Mouse (Mus musculus) testis, postnatal 10 days (tissue): Measurements from ENCODE around the gene Fxyd2.

Experiments used
- DNase-seq: peaks from one replicate; pipeline ENCODE4 v3.0.0; 2021; ENCODE audit warnings: low spot score

Gene Fxyd2

GRCm38 (mm10) chr9:45399434-45399833, at the start of gene Fxyd2:
Fxyd2 (plus strand) TSS chr9:45399669.
- no peak for DNase-seq

- DNase-seq: no peak
Measured at GRCm38 (mm10) chr9:45349851-45350250, 49.6 kb upstream of the Fxyd2 start.

- no peak for DNase-seq
Measured at GRCm38 (mm10) chr9:45355192-45355591, 44.3 kb upstream of the Fxyd2 start.

GRCm38 (mm10) chr9:45358356-45358755, 41.1 kb upstream of the Fxyd2 start:
- DNase-seq: no peak

GRCm38 (mm10) chr9:45362051-45362461, 37.4 kb upstream of the Fxyd2 start:
- DNase-seq: no peak

GRCm38 (mm10) chr9:45363639-45364214, 35.7 kb upstream of the Fxyd2 start:
- DNase-seq: no peak

- no peak for DNase-seq
Measured at GRCm38 (mm10) chr9:45367716-45368115, 31.8 kb upstream of the Fxyd2 start.

- no peak for DNase-seq
Measured at GRCm38 (mm10) chr9:45368341-45368901, 31.0 kb upstream of the Fxyd2 start.

GRCm38 (mm10) chr9:45370117-45370561, 29.3 kb upstream of the Fxyd2 start, which contains the start of gene Fxyd6:
Fxyd6 (plus strand) TSS chr9:45370185.
- peak; percentile 84 for DNase-seq

GRCm38 (mm10) chr9:45370616-45371336, 28.7 kb upstream of the Fxyd2 start:
- no peak for DNase-seq

- DNase-seq: no peak
Measured at GRCm38 (mm10) chr9:45371337-45371707, 28.1 kb upstream of the Fxyd2 start.

GRCm38 (mm10) chr9:45373896-45374295, 25.6 kb upstream of the Fxyd2 start:
- DNase-seq: no peak

GRCm38 (mm10) chr9:45374988-45375502, 24.4 kb upstream of the Fxyd2 start:
- no peak for DNase-seq

- no peak for DNase-seq
Measured at GRCm38 (mm10) chr9:45376427-45376826, 23.0 kb upstream of the Fxyd2 start.

- no peak for DNase-seq
Measured at GRCm38 (mm10) chr9:45376883-45377282, 22.6 kb upstream of the Fxyd2 start.

GRCm38 (mm10) chr9:45380411-45381251, 18.8 kb upstream of the Fxyd2 start:
- DNase-seq: no peak

GRCm38 (mm10) chr9:45382336-45382735, 17.1 kb upstream of the Fxyd2 start:
- DNase-seq: no peak

- DNase-seq: no peak
Measured at GRCm38 (mm10) chr9:45382834-45383233, 16.6 kb upstream of the Fxyd2 start.

GRCm38 (mm10) chr9:45383883-45384282, 15.6 kb upstream of the Fxyd2 start:
- no peak for DNase-seq

GRCm38 (mm10) chr9:45386698-45387097, 12.8 kb upstream of the Fxyd2 start:
- no peak for DNase-seq

GRCm38 (mm10) chr9:45388385-45388994, 11.0 kb upstream of the Fxyd2 start:
- DNase-seq: peak; percentile 94

GRCm38 (mm10) chr9:45389596-45389995, 9.9 kb upstream of the Fxyd2 start:
- no peak for DNase-seq
